Mouse (Mus musculus): ENCODE measurements around the gene 3110040N11Rik.
A peak's percentile ranks its signal among the peaks of the same experiment; 100 is the strongest.
"Not testable (repeated sequence)": the region's sequence is repeated elsewhere in the genome, so short reads cannot be mapped to it uniquely, and the experiment has no call there.

3110040N11Rik gene

GRCm38 (mm10) chr7:81789095-81789757 is at the start of gene 3110040N11Rik:
3110040N11Rik (minus strand) TSS chr7:81789478.
- DNase-seq (ENCODE audit: low spot score), result peak; percentile 81

- DNase-seq (ENCODE audit: low spot score), result not testable (repeated sequence)
Measured at GRCm38 (mm10) chr7:81837771-81838170, 48.5 kb upstream of the 3110040N11Rik start.

GRCm38 (mm10) chr7:81835430-81835829 is 46.2 kb upstream of the 3110040N11Rik start:
- no peak for DNase-seq (ENCODE audit: low spot score)

GRCm38 (mm10) chr7:81834847-81835246 is 45.6 kb upstream of the 3110040N11Rik start:
- DNase-seq (ENCODE audit: low spot score), result no peak

- peak; percentile 79 for DNase-seq (ENCODE audit: low spot score)
Measured at GRCm38 (mm10) chr7:81829379-81829894, 40.2 kb upstream of the 3110040N11Rik start, which contains the start of gene Btbd1. Btbd1 (minus strand) TSS chr7:81829431.

GRCm38 (mm10) chr7:81828681-81829378 is 39.6 kb upstream of the 3110040N11Rik start:
- peak; percentile 52 for DNase-seq (ENCODE audit: low spot score)

GRCm38 (mm10) chr7:81827806-81828667 is 38.8 kb upstream of the 3110040N11Rik start:
- no peak for DNase-seq (ENCODE audit: low spot score)

GRCm38 (mm10) chr7:81825381-81825780 is 36.1 kb upstream of the 3110040N11Rik start:
- DNase-seq (ENCODE audit: low spot score), result no peak

- DNase-seq (ENCODE audit: low spot score), result no peak
Measured at GRCm38 (mm10) chr7:81824906-81825305, 35.6 kb upstream of the 3110040N11Rik start.

- no peak for DNase-seq (ENCODE audit: low spot score)
Measured at GRCm38 (mm10) chr7:81806067-81806466, 16.8 kb upstream of the 3110040N11Rik start.

GRCm38 (mm10) chr7:81788536-81788935 is 742 bp downstream of the 3110040N11Rik start:
- no peak for DNase-seq (ENCODE audit: low spot score)

GRCm38 (mm10) chr7:81777667-81778218 is 11.5 kb downstream of the 3110040N11Rik start:
- DNase-seq (ENCODE audit: low spot score), result no peak

GRCm38 (mm10) chr7:81775325-81775724 is 14.0 kb downstream of the 3110040N11Rik start:
- no peak for DNase-seq (ENCODE audit: low spot score)

- DNase-seq (ENCODE audit: low spot score), result no peak
Measured at GRCm38 (mm10) chr7:81772786-81773539, 16.3 kb downstream of the 3110040N11Rik start.

GRCm38 (mm10) chr7:81763110-81763845 is 26.0 kb downstream of the 3110040N11Rik start:
- DNase-seq (ENCODE audit: low spot score), result peak; percentile 14

GRCm38 (mm10) chr7:81762180-81763109 is 26.8 kb downstream of the 3110040N11Rik start, which contains the start of gene Ramac:
Ramac (plus strand) TSS chr7:81762925.
- peak; percentile 91 for DNase-seq (ENCODE audit: low spot score)

GRCm38 (mm10) chr7:81747956-81748355 is 41.3 kb downstream of the 3110040N11Rik start:
- no peak for DNase-seq (ENCODE audit: low spot score)

GRCm38 (mm10) chr7:81744145-81744544 is 45.1 kb downstream of the 3110040N11Rik start:
- peak; percentile 46 for DNase-seq (ENCODE audit: low spot score)

- no peak for DNase-seq (ENCODE audit: low spot score)
Measured at GRCm38 (mm10) chr7:81740010-81740409, 49.3 kb downstream of the 3110040N11Rik start.
